Mouse (Mus musculus): ENCODE measurements around the gene Mfap4. TPM values are rescaled to one million over a fixed set of nuclear protein-coding genes. Genes with fewer than 3 reads are reported as not detected.

Gene Mfap4
- polyA plus RNA-seq, 1 experiment from 2014 or later, result 6.1 TPM

DNA sequence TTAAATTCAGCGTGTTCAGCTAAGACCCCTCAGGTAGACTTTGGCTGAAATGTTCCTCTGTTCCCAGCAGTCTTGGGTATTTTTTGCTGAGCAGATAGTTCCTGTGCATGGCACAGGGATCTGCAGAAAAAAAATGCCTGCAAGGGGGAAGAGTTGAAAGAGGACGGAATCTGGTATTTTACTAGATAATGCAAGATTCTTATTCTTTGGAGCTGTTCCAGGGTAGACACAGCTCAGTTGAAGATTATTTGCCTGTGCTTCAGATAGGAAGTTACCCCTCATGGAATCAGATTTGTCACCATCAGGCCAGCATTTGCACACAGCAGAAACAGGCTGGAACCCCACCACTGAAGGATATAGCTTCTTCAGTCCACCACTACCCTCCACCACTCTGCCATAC, 10.3 kb downstream of the Mfap4 start:
- Histone ChIP-seq H3K27me3 (ENCODE audit: control insufficient read depth, insufficient read depth, low read length) (no peaks in the 10 kb centered on the region), H3K27ac (ENCODE audit: low read depth, low read length) (no peak overlapping the region), H3K4me3 (ENCODE audit: low read depth, low read length) (no peak overlapping the region), H3K9ac (replicated peaks; ENCODE audit: low read depth, low read length) (no peak overlapping the region), H3K9me3 (ENCODE audit: control insufficient read depth, low read length) (no peaks in the 10 kb centered on the region), H3K4me2 (ENCODE audit: low read depth, low read length) (no peak overlapping the region), H3K36me3 (ENCODE audit: control insufficient read depth, insufficient read depth, low read length) (peaks cover 9% of the 10 kb centered on the region), H3K4me1 (ENCODE audit: control insufficient read depth, insufficient read depth, low read length) (peaks cover 7% of the 10 kb centered on the region)
- ATAC-seq (ENCODE audit: low read depth), result no peak
- 93% methylated on average over 2 of the region's 2 CpGs for WGBS

DNA sequence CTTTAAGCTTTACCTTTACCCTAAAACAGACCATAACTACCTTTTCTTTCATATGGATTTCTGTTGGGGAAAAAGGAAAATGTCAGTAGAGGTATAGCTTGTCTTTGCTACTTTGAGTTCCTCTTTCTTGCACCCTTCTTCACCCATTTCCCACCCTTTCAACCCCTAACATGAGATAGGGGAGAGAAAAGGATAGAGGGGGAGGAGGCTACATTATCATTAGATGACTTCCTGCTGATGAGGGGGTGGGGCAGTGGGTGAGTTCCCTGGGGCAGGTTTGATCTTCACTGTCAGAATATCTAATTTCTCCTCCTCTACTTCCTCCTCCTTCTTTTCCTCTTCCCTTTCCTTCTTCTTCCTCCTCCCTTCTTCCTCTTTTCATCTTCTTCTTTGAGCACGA, 12.3 kb downstream of the Mfap4 start:
- Histone ChIP-seq H3K36me3 (ENCODE audit: control insufficient read depth, insufficient read depth, low read length) (no peaks in the 10 kb centered on the region), H3K9me3 (ENCODE audit: control insufficient read depth, low read length) (no peaks in the 10 kb centered on the region), H3K27me3 (ENCODE audit: control insufficient read depth, insufficient read depth, low read length) (no peaks in the 10 kb centered on the region), H3K4me2 (ENCODE audit: low read depth, low read length) (no peak overlapping the region), H3K9ac (replicated peaks; ENCODE audit: low read depth, low read length) (no peak overlapping the region), H3K4me1 (ENCODE audit: control insufficient read depth, insufficient read depth, low read length) (peaks cover 7% of the 10 kb centered on the region), H3K27ac (ENCODE audit: low read depth, low read length) (no peak overlapping the region), H3K4me3 (ENCODE audit: low read depth, low read length) (no peak overlapping the region)
- no peak for ATAC-seq (ENCODE audit: low read depth)
- 67% methylated on average over 1 of the region's 1 CpGs for WGBS

DNA sequence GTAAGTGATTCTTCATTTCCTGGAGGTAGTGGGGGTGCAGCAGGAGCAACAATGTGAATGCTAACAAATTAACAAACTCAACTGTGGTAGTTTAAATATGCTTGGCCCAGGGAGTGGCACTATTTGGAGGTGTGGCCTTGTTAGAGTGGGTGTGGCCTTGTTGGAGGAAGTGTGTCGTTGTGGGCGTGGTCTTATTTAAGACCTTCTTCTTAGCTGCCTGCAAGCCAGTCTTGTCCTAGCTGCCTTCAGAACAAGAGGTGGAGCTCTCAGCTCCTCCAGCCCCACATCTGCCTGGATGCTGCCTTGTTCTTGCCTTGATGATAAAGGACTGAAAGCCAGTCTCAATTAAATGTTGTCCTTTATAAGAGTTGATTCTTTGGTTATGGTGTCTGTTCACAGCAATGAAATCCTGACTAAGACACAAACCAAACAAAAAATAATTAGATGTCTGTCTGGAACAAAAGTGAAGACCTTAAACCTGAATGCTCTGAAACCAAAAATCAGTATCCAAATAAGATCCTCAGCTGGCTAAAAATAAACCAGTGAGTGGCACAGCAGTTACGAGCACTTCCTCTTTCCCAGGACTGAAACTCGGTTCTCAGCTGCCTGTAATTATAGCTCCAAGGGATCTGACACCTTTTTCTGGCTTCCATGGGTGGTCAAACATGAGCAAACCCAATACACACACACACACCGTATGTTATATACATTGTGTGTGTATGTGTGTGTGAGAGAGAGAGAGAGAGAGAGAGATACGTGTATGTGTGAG, 13.7 kb downstream of the Mfap4 start:
- WGBS, result 82% methylated on average over 6 of the region's 6 CpGs
- H3K9me3 ChIP-seq (ENCODE audit: control insufficient read depth, low read length), result no peaks in the 10 kb centered on the region
- H3K27me3 ChIP-seq (ENCODE audit: control insufficient read depth, insufficient read depth, low read length), result no peaks in the 10 kb centered on the region
- H3K9ac ChIP-seq (replicated peaks; ENCODE audit: low read depth, low read length), result no peak overlapping the region
- no peaks in the 10 kb centered on the region for H3K36me3 ChIP-seq (ENCODE audit: control insufficient read depth, insufficient read depth, low read length)
- no peak overlapping the region for H3K4me2 ChIP-seq (ENCODE audit: low read depth, low read length)
- H3K4me3 ChIP-seq (ENCODE audit: low read depth, low read length), result no peak overlapping the region
- no peak for ATAC-seq (ENCODE audit: low read depth)
- no peaks in the 10 kb centered on the region for H3K4me1 ChIP-seq (ENCODE audit: control insufficient read depth, insufficient read depth, low read length)
- H3K27ac ChIP-seq (ENCODE audit: low read depth, low read length), result no peak overlapping the region

DNA sequence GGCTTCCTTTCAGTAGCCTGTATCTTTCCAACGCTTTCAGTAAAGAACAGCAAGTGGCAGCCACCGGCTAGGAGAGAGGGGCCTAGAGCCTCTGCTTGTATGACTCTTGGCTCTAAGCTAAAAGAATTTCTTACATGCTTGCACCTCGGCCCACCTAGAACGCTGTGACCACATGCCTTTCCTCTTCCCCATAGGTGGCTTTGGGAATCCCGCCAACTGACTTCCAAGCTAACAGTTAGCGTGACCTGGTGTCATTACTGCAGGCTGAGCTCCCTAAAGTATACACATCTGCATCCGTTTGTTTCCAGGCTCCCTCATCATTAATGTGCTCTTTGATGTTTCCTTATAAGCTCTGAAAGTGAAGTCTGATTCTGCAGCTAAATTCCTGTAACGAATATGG, 18.7 kb downstream of the Mfap4 start:
- ATAC-seq (ENCODE audit: low read depth), result no peak
- no peaks in the 10 kb centered on the region for H3K36me3 ChIP-seq (ENCODE audit: control insufficient read depth, insufficient read depth, low read length)
- 69% methylated on average over 8 of the region's 8 CpGs for WGBS
- no peaks in the 10 kb centered on the region for H3K27me3 ChIP-seq (ENCODE audit: control insufficient read depth, insufficient read depth, low read length)
- H3K4me1 ChIP-seq (ENCODE audit: control insufficient read depth, insufficient read depth, low read length), result peaks cover 7% of the 10 kb centered on the region
- H3K9me3 ChIP-seq (ENCODE audit: control insufficient read depth, low read length), result no peaks in the 10 kb centered on the region
- no peak overlapping the region; the same call in 1 of the 2 replicates for H3K4me2 ChIP-seq (ENCODE audit: low read depth, low read length)
- no peak overlapping the region; the same call in 1 of the 2 replicates for H3K9ac ChIP-seq (replicated peaks; ENCODE audit: low read depth, low read length)
- peak overlapping the region; percentile 90 for H3K27ac ChIP-seq (ENCODE audit: low read depth, low read length)
- H3K4me3 ChIP-seq (ENCODE audit: low read depth, low read length), result peak overlapping the region; percentile 58; the same call in 1 of the 2 replicates

GRCm38 (mm10) chr11:61504713-61505257, 19.6 kb downstream of the Mfap4 start, which contains the start of gene B9d1:
TSS of gene B9d1 (plus strand) at chr11:61505144.
- Histone ChIP-seq H3K9ac (replicated peaks; ENCODE audit: low read depth, low read length) (peak within 1 kb of the TSS; percentile 59), H3K4me3 (ENCODE audit: low read depth, low read length) (peak within 1 kb of the TSS; percentile 58), H3K27ac (ENCODE audit: low read depth, low read length) (peak within 1 kb of the TSS; percentile 90), H3K36me3 (ENCODE audit: control insufficient read depth, insufficient read depth, low read length) (no peaks in the 10 kb centered on the region), H3K4me2 (ENCODE audit: low read depth, low read length) (peak within 1 kb of the TSS; percentile 63), H3K9me3 (ENCODE audit: control insufficient read depth, low read length) (no peaks in the 10 kb centered on the region), H3K4me1 (ENCODE audit: control insufficient read depth, insufficient read depth, low read length) (peaks cover 7% of the 10 kb centered on the region), H3K27me3 (ENCODE audit: control insufficient read depth, insufficient read depth, low read length) (no peaks in the 10 kb centered on the region)
- peak; percentile 92 for ATAC-seq (ENCODE audit: low read depth)
- under 1% methylated on average over 39 of the region's 39 CpGs for WGBS

- Histone ChIP-seq H3K4me1 (ENCODE audit: control insufficient read depth, insufficient read depth, low read length) (no peaks in the 10 kb centered on the region), H3K4me3 (ENCODE audit: low read depth, low read length) (no peak overlapping the region), H3K9me3 (ENCODE audit: control insufficient read depth, low read length) (no peaks in the 10 kb centered on the region), H3K27me3 (ENCODE audit: control insufficient read depth, insufficient read depth, low read length) (no peaks in the 10 kb centered on the region), H3K36me3 (ENCODE audit: control insufficient read depth, insufficient read depth, low read length) (peaks cover 28% of the 10 kb centered on the region), H3K27ac (ENCODE audit: low read depth, low read length) (no peak overlapping the region), H3K4me2 (ENCODE audit: low read depth, low read length) (no peak overlapping the region), H3K9ac (replicated peaks; ENCODE audit: low read depth, low read length) (no peak overlapping the region)
- no peak for ATAC-seq (ENCODE audit: low read depth)
- 44% methylated on average over 3 of the region's 3 CpGs for WGBS
These were observed 29.7 kb downstream of the Mfap4 start for GRCm38 (mm10) chr11:61514953-61515352.

- H3K36me3 ChIP-seq (ENCODE audit: control insufficient read depth, insufficient read depth, low read length), result peaks cover 36% of the 10 kb centered on the region
- no peak overlapping the region for H3K4me2 ChIP-seq (ENCODE audit: low read depth, low read length)
- H3K4me3 ChIP-seq (ENCODE audit: low read depth, low read length), result no peak overlapping the region
- WGBS, result 100% methylated on average over 1 of the region's 1 CpGs
- no peaks in the 10 kb centered on the region for H3K9me3 ChIP-seq (ENCODE audit: control insufficient read depth, low read length)
- no peaks in the 10 kb centered on the region for H3K4me1 ChIP-seq (ENCODE audit: control insufficient read depth, insufficient read depth, low read length)
- no peak overlapping the region for H3K27ac ChIP-seq (ENCODE audit: low read depth, low read length)
- no peak for ATAC-seq (ENCODE audit: low read depth)
- H3K27me3 ChIP-seq (ENCODE audit: control insufficient read depth, insufficient read depth, low read length), result no peaks in the 10 kb centered on the region
- H3K9ac ChIP-seq (replicated peaks; ENCODE audit: low read depth, low read length), result no peak overlapping the region
These were observed 32.7 kb downstream of the Mfap4 start for GRCm38 (mm10) chr11:61517971-61518370.

DNA sequence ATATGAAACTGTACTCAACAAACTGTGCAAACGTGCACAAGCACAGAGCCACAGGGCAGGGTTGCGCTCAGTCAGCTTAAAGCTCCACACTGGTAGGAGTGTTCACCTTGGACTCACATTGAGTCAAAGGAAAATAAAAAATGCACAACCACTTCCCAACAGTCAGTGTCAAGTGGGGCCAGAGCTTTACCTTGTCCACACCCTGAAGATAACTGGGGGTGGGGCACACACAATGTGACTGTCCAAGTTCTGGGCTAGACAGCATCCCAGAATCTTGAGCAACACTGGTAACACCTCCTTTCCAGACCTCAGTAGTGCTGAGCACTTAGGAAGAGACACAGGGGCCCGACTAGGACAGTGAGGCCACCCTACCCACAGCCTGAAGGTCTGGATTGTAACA, 33.6 kb downstream of the Mfap4 start:
- WGBS, result 94% methylated on average over 3 of the region's 3 CpGs
- H3K4me3 ChIP-seq (ENCODE audit: low read depth, low read length), result no peak overlapping the region

GRCm38 (mm10) chr11:61519484-61520107, 34.4 kb downstream of the Mfap4 start:
- Histone ChIP-seq H3K9me3 (ENCODE audit: control insufficient read depth, low read length) (no peaks in the 10 kb centered on the region), H3K27ac (ENCODE audit: low read depth, low read length) (no peak overlapping the region), H3K9ac (replicated peaks; ENCODE audit: low read depth, low read length) (no peak overlapping the region), H3K4me3 (ENCODE audit: low read depth, low read length) (no peak overlapping the region), H3K36me3 (ENCODE audit: control insufficient read depth, insufficient read depth, low read length) (peaks cover 33% of the 10 kb centered on the region), H3K4me1 (ENCODE audit: control insufficient read depth, insufficient read depth, low read length) (no peaks in the 10 kb centered on the region), H3K27me3 (ENCODE audit: control insufficient read depth, insufficient read depth, low read length) (no peaks in the 10 kb centered on the region), H3K4me2 (ENCODE audit: low read depth, low read length) (no peak overlapping the region)
- 94% methylated on average over 3 of the region's 3 CpGs for WGBS
- ATAC-seq (ENCODE audit: low read depth), result no peak

More for the DNA sequence above, 33.6 kb downstream of the Mfap4 start:
- Histone ChIP-seq H3K4me2 (ENCODE audit: low read depth, low read length) (no peak overlapping the region), H3K36me3 (ENCODE audit: control insufficient read depth, insufficient read depth, low read length) (peaks cover 29% of the 10 kb centered on the region), H3K27me3 (ENCODE audit: control insufficient read depth, insufficient read depth, low read length) (no peaks in the 10 kb centered on the region), H3K9me3 (ENCODE audit: control insufficient read depth, low read length) (no peaks in the 10 kb centered on the region), H3K4me1 (ENCODE audit: control insufficient read depth, insufficient read depth, low read length) (no peaks in the 10 kb centered on the region), H3K9ac (replicated peaks; ENCODE audit: low read depth, low read length) (no peak overlapping the region), H3K27ac (ENCODE audit: low read depth, low read length) (no peak overlapping the region)
- ATAC-seq (ENCODE audit: low read depth), result no peak

All from neural tube, embryonic 14.5 days (tissue).